Mouse (Mus musculus) embryonic stem cell, embryonic (primary cell): Measurements from ENCODE around the gene Kcnab3.

ENCODE experiments used
- CTCF ChIA-PET, 4 experiments: fragments of 300-600 bp in 2 of 4; fragments of 350-600 bp in 2 of 4; sonication (Branson Sonifier 250); formaldehyde crosslinking; loops; one replicate each; lab custom pipeline; 2022; ENCODE audit warnings: inconsistent platforms in 2 of 4; lab: Charles Lee
- POLR2A ChIA-PET, 4 experiments: fragments of 300-600 bp in 2 of 4; fragments of 350-600 bp in 2 of 4; sonication (Branson Sonifier 250); formaldehyde crosslinking; loops; one replicate each; lab custom pipeline; 2022; ENCODE audit warnings: antibody characterized with exemption in 4 of 4, inconsistent platforms in 1 of 4; lab: Charles Lee

The Kcnab3 gene

DNA sequence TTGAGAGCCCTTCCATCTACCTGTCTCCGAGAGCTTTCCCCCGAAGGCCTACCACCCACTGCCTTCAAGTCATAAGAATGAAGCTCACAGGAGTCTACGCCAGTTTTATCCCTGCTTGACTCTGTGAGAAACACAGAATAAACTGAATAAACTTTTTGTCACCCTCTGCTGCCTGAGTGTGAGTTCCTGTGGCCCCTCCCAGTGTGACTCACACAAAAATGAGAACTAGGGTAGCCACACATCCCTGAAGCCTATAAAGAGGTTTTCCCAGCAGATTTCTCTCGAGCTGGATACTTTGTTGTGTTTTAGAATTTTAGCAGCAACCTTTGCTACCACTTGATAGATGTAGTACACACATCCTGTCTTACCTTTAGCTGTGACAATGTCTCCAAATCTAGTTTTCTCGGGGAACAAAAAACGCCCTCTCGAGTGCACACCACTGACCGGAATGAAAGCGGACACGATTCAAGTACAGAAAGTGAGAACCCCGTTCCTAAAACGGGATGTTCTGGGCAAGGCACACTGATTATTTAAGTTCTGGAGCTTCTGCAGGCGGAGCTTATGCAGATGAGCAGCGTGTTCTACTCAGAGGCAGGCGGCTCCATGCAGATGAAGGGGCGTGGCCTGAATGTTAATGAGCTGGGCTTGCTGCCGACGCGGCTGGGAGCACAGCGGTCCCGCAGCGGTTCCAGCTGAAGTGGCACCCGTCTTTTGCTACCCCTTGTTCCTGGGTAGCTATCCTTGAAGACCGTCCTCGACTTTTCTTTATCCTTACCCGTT, at the start of gene Kcnab3:
TSS of gene Kcnab3 (plus strand) at position 631 of the 780 bp plus-strand sequence.
- CTCF ChIA-PET: interaction anchor here in 3 of 4 experiments (0.5 to 2.3 kb wide), 13 partner anchors 8 to 714 kb away, joined by 3 to 5 read pairs (median 3); partner anchors contain the start of gene Fxr2 (in 1 of the 3)
- POLR2A ChIA-PET: interaction anchor here (0.6 to 6.6 kb wide), 57 partner anchors 11 to 634 kb away, joined by 3 to 56 read pairs (median 4); partner anchors contain the start of genes Cyb5d1 (in 2 of the 4), Naa38 (in 2 of the 4), Rnf227 (in 2 of the 4) and Trp53 (in 2 of the 4)

- CTCF ChIA-PET: interaction anchor here in 1 of 4 experiments (1.4 kb wide), 1 partner anchor 19 kb away, joined by 3 read pairs; no protein-coding TSS in a partner anchor
These were observed 48.8 kb upstream of the Kcnab3 start for GRCm38 (mm10) chr11:69277267-69277666.

DNA sequence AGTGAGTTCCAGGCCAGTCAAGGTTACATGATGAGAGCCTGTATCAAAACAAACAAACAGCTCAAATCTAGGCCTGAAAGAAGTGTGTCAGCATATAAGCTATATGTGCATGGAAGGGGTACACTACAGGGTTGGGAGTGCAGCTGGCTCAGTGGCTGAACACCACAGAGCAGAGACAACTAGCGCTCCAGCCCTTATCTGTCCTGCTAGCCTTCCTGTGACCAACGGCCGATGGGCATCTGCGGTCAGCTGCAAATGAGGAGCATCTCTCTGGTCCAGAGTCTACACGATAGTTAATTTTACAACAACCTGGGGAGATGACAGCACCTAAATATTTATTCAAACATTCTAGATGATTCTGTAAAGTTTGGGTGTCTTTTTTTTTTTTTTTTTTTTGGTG, 34.9 kb upstream of the Kcnab3 start:
- CTCF ChIA-PET: interaction anchor here in 1 of 4 experiments (1.1 kb wide), 1 partner anchor 19 kb away, joined by 5 read pairs; no protein-coding TSS in a partner anchor
- POLR2A ChIA-PET: interaction anchor here in 2 of 4 experiments (1.4 to 1.5 kb wide), 2 partner anchors 15 to 33 kb away, joined by 3 to 4 read pairs; partner anchors contain the start of genes Cntrob (in 1 of the 2) and Trappc1 (in 1 of the 2)

More at GRCm38 (mm10) chr11:69277267-69277666, 48.8 kb upstream of the Kcnab3 start:
- POLR2A ChIA-PET: interaction anchor here in 2 of 4 experiments (0.6 to 2.3 kb wide), 3 partner anchors 48 to 398 kb away, joined by 3 to 13 read pairs (median 5); partner anchors contain the start of genes Cntrob (in 1 of the 2), Kcnab3 (in 1 of the 2) and Trappc1 (in 1 of the 2)

DNA sequence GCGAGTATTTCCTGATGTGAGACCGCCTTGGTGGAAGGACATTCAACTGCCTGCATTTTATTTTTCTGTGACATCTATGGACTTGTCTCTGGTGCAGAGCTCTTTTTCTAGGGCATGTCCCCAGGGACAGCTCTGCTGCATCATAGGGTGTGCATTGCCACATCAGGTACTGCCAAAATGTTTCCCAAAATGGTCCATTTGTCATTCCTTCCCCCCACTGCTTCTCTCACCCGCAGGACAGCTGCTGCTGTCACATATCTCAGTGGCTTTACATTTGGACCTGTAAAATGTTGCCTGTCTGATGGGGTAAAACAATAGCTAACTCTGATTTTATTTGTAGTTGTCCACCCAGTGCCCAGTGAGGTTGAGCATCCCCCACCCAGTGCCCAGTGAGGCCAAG, 30.8 kb upstream of the Kcnab3 start:
- ChIA-PET CTCF (interaction anchor here in 1 of 4 experiments (0.7 kb wide), 1 partner anchor 429 kb away, joined by 3 read pairs; no protein-coding TSS in a partner anchor), POLR2A (interaction anchor here in 2 of 4 experiments (0.9 to 1.1 kb wide), 2 partner anchors 10 to 459 kb away, joined by 4 read pairs; no protein-coding TSS in a partner anchor)

- ChIA-PET CTCF (interaction anchor here in 2 of 4 experiments (0.6 to 1.5 kb wide), 3 partner anchors 29 to 216 kb away, joined by 3 to 4 read pairs (median 4); no protein-coding TSS in a partner anchor), POLR2A (interaction anchor here in 3 of 4 experiments (0.6 to 2.9 kb wide), 16 partner anchors 8 to 1575 kb away, joined by 3 to 18 read pairs (median 4); partner anchors contain the start of genes Cntrob (in 2 of the 3), Trappc1 (in 2 of the 3) and Kcnab3 (in 1 of the 3))
These were observed 28.3 kb upstream of the Kcnab3 start for GRCm38 (mm10) chr11:69297799-69298198.

DNA sequence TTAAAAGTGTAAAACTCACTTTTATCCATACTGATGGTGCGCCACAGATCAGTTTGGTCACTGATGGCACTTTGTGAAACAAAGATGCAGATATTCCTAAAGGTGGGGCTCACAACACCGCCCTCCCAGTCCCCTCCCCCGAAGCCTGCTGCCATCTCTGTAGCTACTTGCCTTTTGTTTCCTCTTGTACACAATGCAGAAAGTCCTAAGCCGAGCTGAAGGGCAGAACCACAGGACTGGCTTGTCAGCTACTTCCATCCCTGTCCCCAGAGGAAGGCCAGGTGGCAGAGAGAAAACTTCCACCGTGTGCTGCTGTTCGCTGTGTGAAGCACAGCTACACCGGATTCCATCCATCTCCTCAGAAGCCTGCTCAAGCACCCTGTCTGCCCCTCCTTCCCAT, 27.8 kb upstream of the Kcnab3 start:
- CTCF ChIA-PET: interaction anchor here in 3 of 4 experiments (0.5 to 1.5 kb wide), 6 partner anchors 29 to 248 kb away, joined by 3 to 12 read pairs (median 4); no protein-coding TSS in a partner anchor
- POLR2A ChIA-PET: interaction anchor here in 2 of 4 experiments (1.0 to 2.9 kb wide), 13 partner anchors 9 to 249 kb away, joined by 3 to 18 read pairs (median 5); partner anchors contain the start of genes Cntrob (in 2 of the 2), Trappc1 (in 2 of the 2) and Kcnab3 (in 1 of the 2)

GRCm38 (mm10) chr11:69302817-69303216, 23.2 kb upstream of the Kcnab3 start:
- CTCF ChIA-PET: interaction anchor here in 1 of 4 experiments (0.6 kb wide), 1 partner anchor 129 kb away, joined by 3 read pairs; no protein-coding TSS in a partner anchor
- POLR2A ChIA-PET: no interaction called here

DNA sequence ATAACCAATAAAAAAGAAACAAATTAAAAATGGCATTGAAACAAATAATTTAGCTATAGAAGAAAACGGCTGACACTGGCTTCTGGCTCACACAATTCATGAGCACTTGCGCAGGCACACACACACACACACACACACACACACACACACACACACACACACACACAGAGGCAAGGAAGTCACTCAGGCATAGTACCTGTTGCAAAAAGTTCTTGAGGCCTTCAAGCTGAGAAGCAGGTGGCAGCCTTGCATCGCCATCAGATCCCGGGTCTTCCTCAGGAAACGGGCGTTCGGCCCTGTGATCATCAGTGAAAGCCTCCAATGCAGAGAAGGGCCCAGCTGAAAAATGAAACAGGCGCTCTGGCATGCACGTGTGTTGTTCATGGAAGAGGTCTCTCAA, 20.8 kb upstream of the Kcnab3 start:
- POLR2A ChIA-PET: interaction anchor here in 2 of 4 experiments (1.0 to 6.8 kb wide), 2 partner anchors 9 to 18 kb away, joined by 4 to 45 read pairs; partner anchors contain the start of genes Cntrob (in 1 of the 2) and Trappc1 (in 1 of the 2)
- CTCF ChIA-PET: interaction anchor here in 2 of 4 experiments (0.6 kb wide), 2 partner anchors 36 to 208 kb away, joined by 3 to 4 read pairs; no protein-coding TSS in a partner anchor

- ChIA-PET POLR2A (interaction anchor here in 2 of 4 experiments (1.2 to 6.8 kb wide), 2 partner anchors 15 to 17 kb away, joined by 3 to 45 read pairs; partner anchors contain the start of genes Cntrob (in 1 of the 2) and Trappc1 (in 1 of the 2)), CTCF (no interaction called here)
These were observed 20.0 kb upstream of the Kcnab3 start for GRCm38 (mm10) chr11:69306039-69306438.

DNA sequence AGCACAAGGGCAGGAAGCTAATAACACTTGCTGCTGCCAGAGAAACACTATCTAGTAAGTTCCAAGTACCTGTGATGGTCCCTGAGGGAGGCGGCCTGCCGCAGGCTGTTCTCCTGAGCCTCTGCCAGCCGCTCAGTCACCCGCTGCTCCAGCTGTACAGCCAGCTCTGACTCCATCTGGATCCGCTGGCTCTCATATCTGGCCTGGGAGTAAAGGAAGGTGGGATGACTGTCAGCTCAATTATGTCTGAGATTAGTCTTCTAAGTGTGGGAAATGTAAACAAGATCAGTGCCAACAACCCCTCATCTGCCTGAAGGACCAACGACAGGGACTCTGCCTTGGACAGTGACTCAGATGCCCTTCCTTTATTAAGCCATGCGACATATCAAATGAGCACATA, 14.8 kb upstream of the Kcnab3 start:
- ChIA-PET POLR2A (interaction anchor here in 3 of 4 experiments (0.5 to 6.8 kb wide), 8 partner anchors 10 to 58 kb away, joined by 3 to 45 read pairs (median 4); partner anchors contain the start of genes Cntrob (in 2 of the 3), Trappc1 (in 2 of the 3) and Kcnab3 (in 1 of the 3)), CTCF (no interaction called here)

DNA sequence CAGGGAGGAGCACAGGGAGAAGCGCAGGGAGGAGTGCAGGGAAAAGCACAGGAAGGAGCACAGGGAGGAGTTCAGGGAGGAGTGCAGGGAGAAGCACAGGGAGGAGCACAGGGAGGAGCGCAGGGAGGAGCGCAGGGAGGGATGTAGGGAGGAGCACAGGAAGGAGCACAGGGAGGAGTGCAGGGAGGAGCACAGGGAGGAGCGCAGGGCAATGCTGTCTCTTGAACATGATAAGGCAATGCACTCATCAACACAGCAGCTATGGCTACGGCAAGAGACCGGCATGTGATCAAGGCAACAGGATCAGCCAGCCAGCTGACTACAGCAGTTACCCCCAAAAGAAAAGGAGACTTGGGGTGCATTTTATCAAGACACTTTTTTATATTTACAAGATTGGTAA, 9.7 kb upstream of the Kcnab3 start:
- POLR2A ChIA-PET: interaction anchor here in 1 of 4 experiments (0.6 kb wide), 1 partner anchor 133 kb away, joined by 5 read pairs; no protein-coding TSS in a partner anchor
- CTCF ChIA-PET: interaction anchor here in 1 of 4 experiments (0.7 kb wide), 1 partner anchor 591 kb away, joined by 5 read pairs; no protein-coding TSS in a partner anchor

GRCm38 (mm10) chr11:69318000-69318399, 8.1 kb upstream of the Kcnab3 start:
- ChIA-PET CTCF (interaction anchor here in 1 of 4 experiments (0.7 to 0.8 kb wide), 2 partner anchors 8 to 72 kb away, joined by 3 read pairs; partner anchors contain the start of gene Kcnab3), POLR2A (interaction anchor here in 2 of 4 experiments (0.9 to 1.5 kb wide), 3 partner anchors 8 to 46 kb away, joined by 3 to 5 read pairs (median 3); no protein-coding TSS in a partner anchor)

DNA sequence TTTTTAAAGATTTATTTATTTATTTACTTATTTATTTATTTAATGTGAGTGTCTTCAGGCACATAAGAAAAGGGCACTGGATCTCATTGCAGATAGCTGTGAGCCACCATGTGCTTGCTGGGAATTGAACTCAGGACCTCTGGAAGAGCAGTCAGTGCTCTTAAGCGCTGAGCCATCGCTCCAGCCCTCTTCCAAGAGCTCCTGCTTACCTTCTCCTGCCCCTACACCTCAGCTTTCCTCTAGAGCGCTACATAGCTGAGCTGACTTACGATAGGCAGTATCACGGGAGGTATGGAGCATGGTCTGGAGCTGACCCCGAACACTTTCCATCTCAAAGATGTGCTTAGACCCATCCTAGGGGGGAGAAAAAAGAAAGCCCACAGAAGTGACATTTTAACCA, 4.5 kb upstream of the Kcnab3 start:
- CTCF ChIA-PET: interaction anchor here in 1 of 4 experiments (0.6 kb wide), 1 partner anchor 226 kb away, joined by 3 read pairs; no protein-coding TSS in a partner anchor

DNA sequence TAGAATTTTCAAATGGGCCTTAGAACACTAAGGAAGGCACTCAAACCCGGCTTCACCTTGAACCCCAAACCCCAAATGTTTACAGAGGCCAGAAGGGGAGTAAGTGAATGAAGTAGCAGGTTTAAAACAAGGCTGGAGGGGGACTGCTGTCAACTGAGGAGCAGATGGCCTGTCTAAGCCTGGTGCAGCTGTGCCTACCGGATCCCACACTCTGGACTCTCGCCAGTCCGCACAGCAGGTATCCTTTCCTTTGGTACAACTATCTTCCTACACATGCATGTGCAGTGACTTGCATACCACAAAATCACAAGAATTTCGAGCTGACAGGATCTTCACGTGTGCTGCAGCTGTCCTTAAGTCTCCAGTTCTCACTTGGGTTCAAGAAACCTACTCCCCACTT, 4.0 kb upstream of the Kcnab3 start:
- POLR2A ChIA-PET: interaction anchor here in 3 of 4 experiments (0.7 to 3.8 kb wide), 16 partner anchors 9 to 599 kb away, joined by 3 to 45 read pairs (median 4); partner anchors contain the start of genes Cd68 (in 1 of the 3), Eif5a (in 1 of the 3) and Fxr2 (in 1 of the 3)
- CTCF ChIA-PET: interaction anchor here in 1 of 4 experiments (0.6 kb wide), 1 partner anchor 225 kb away, joined by 3 read pairs; no protein-coding TSS in a partner anchor

More for the DNA sequence above, 4.5 kb upstream of the Kcnab3 start:
- POLR2A ChIA-PET: interaction anchor here in 3 of 4 experiments (0.6 to 3.8 kb wide), 13 partner anchors 8 to 850 kb away, joined by 3 to 45 read pairs (median 4); partner anchors contain the start of gene Fxr2 (in 1 of the 3)

DNA sequence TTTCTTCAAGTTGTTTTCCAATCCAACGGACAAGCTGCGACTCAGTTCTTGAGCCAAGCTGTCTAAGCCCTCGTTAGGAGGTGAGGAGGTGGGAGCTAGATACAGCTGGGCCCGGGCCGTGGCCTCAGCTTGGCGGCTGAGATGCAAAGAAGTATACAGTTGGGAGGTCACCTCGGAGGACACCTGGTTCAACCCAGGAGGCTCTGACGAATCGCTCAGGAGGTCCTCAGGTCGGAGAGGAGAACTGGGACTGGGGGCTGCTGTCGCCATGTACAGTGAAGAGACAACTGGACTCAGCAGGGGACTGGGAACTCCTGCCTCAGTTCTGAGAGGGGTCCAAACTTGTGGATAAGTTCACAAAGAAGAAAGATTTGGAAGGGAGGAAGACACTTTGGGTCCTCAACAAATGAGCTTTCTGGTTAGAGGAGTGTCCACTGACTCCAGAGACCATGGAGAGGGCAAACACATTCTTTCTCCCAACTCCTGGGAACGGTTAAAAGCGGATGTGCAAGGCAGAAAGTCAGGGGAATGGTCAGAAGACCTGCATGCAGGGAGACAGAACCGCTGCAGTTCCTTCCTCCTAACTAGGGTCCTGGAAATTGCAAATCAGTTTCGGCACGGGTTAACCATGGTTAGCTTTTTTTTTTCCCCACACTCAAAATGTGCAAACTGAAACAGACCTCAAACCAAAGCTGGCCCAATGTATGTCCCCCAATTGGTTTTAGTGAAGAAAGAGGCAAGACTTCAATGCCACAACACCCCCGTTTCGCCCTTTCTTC, 3.2 kb upstream of the Kcnab3 start:
- POLR2A ChIA-PET: interaction anchor here (0.6 to 6.6 kb wide), 100 partner anchors 8 to 744 kb away, joined by 3 to 56 read pairs (median 4); partner anchors contain the start of genes 2810408A11Rik (in 1 of the 4), Atp1b2 (in 1 of the 4), Borcs6 (in 1 of the 4) and Cd68 (in 1 of the 4)

DNA sequence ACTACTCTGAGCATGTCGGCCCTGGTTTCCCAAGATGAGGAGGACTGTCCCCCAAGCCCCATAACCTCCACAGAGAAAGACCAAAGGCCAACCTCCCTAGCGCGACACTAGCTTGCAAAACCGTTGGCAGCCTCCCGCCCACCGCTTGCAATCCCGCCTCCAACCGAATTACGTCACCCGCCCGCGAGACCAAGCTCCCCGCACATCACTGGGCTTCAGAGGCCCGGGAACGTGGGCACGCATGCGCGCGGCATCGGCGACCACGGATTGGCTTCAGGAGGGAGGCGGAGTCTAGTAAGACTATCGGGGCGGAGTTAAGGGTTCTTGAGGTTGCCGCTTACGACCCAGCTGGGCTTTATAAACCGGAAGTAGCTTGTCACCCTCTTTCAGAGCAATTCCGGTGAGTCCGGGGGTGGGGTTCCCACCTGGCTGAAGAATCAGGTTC, 2.4 kb upstream of the Kcnab3 start, which contains the start of the genes Cntrob and Trappc1:
TSS of gene Cntrob (minus strand) at position 109 of the 445 bp plus-strand sequence.
TSS of gene Trappc1 (plus strand) at position 314 of the 445 bp plus-strand sequence.
- ChIA-PET CTCF (interaction anchor here in 3 of 4 experiments (0.6 to 1.5 kb wide), 13 partner anchors 8 to 1415 kb away, joined by 3 to 5 read pairs (median 3); no protein-coding TSS in a partner anchor), POLR2A (interaction anchor here (0.6 to 6.6 kb wide), 125 partner anchors 8 to 745 kb away, joined by 3 to 56 read pairs (median 4); partner anchors contain the start of genes Cyb5d1 (in 2 of the 4), Naa38 (in 2 of the 4), Trp53 (in 2 of the 4) and Wrap53 (in 2 of the 4))

More for the DNA sequence above, 3.2 kb upstream of the Kcnab3 start:
- CTCF ChIA-PET: interaction anchor here in 3 of 4 experiments (0.6 to 1.2 kb wide), 6 partner anchors 54 to 364 kb away, joined by 3 to 4 read pairs (median 3); no protein-coding TSS in a partner anchor
